Mouse (Mus musculus): ENCODE measurements around the gene Mvb12a. TPM values are rescaled to one million over a fixed set of nuclear protein-coding genes. Genes with fewer than 3 reads are reported as not detected.

Gene Mvb12a
- total RNA-seq (2021): 10 to 100 TPM; 22.5 to 24.8 TPM
- long read RNA-seq, experiment 1, transcript Mvb12a-201 (9 exons, 1,062 nt): major isoform, 16 of 25 reads
- long read RNA-seq, experiment 1, partial matches to known transcripts: 1 of 25 reads
- long read RNA-seq, experiment 1, other reads (novel, unspliced or antisense): 6 of 25 reads
- long read RNA-seq, experiment 2, transcript Mvb12a-201 (9 exons, 1,062 nt): major isoform, 12 of 16 reads
- long read RNA-seq, experiment 2, partial matches to known transcripts: 1 of 16 reads
- long read RNA-seq, experiment 2, other reads (novel, unspliced or antisense): 3 of 16 reads

DNA sequence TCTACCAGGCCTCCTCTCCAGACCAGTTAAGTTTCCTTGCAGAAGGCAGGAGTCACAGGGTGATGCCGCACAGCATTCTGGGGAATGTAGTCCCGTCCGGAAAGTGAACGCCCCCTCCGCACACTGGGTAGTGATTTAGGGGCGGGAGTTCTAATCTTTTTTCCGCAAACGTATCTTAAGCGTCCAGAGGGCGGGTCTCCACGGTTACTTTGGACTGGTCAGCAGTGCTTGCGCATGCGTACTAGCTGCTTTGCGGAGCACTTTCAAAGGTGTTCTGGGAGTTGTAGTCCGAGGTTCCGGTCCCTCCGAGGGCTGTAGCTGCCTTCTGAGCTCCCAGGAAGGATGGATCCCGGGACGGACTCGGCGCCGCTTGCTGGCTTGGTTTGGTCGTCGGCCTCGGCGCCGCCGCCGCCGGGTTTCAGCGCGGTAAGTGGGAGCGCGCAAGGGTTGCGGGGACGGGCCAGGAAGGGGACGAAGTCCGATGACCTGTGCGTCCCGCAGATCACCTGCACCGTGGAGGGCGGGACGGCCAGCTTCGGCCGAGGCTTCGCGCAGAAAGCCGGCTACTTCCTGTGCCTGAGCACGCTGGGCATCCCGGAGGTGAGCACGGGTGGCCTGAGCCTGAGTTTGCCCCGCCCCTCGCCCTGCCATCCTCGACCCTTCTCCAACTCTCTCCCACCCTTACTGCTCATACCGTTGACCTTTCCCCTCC is at the start of gene Mvb12a:
TSS of gene Mvb12a (plus strand) at position 291 of the 712 bp plus-strand sequence.
- peak; percentile 99 for DNase-seq (ENCODE audit: low spot score)

DNA sequence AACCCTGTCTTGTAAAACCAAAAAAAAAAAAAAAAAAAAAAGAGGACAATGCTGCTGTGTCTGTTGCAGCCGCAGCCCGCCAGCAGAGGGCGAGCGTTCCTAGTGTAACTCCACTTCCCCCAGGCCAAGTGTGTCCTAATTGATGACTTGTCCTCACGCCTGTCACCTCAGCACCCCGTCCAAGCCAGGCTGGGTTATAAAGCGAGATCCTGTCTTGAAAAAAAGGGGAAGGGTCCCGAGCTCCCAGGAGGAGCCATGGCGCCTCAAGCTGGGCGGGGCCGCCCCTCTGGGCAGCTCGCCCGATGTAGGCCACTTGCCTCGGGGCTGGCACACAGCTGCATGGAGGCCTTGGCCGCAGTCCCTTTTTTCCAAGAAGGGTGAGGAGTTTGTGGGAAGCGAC is 47.7 kb upstream of the Mvb12a start:
- peak; percentile 84 for DNase-seq (ENCODE audit: low spot score)

DNA sequence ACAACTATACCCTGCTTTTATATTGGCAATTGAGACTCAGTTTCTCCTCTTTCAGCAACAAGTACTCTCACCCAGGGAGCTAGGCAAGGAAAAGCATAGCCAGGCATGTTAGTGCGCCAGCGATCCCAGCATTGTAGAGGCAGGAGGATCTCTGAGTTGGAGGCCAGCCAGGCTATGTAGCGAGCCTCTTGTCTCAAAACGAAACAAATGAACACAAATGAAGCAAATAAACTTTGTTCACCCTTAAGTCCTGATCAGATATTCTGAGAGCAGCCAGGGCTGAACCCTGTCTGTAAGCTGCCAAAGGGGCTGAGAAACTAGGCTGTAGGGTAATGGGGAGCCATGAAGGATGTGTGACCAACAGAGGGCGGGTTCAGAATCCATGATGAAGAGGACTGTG is 46.9 kb upstream of the Mvb12a start:
- no peak for DNase-seq (ENCODE audit: low spot score)

DNA sequence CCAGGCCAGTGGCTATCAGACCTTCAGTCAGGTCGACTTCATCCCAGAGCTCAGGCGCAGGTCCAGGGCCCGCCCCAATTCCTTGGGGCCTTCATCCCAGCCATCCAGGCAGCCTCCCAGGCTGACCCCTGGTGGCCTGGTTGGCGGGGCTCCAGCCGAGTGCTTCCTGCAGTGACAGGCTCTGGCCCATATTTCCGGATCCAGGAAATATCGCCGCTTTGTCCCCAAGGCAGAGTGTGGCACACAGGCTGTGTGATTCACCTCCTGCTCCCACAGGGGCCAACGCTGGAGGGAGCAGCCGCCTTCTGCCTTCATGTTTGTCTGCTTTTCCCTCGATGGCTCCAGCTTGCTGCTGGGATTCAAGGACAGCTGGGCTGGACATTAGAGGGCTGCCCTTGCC is 46.2 kb upstream of the Mvb12a start:
- DNase-seq (ENCODE audit: low spot score): peak; percentile 88

DNA sequence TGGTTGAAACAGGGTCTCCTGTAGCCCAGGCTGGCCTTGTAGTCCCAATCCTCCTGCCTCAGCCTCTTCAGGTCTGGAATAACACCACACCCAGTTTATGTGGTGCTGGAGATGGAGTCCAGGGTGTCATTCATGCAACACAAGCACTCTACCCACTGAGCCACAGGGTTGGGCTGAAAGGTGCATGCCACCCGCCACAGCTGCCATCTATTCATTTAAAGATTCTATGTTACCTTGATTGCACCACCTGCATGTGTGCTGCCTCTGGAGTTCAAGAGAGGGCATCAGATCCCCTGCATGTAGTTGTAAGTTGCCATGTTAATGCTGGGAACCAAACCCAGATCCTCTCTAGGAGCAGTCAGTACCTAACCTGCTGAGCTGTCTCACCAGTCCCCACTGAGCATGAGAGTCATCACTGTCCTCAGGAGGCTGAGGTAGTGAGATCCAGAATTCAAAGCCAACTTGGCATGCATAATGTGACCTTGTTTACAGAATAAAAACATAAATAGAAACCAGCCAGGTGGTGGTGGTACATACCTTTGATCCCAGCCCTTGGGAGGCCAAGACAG is 45.6 kb upstream of the Mvb12a start:
- DNase-seq (ENCODE audit: low spot score): no peak

DNA sequence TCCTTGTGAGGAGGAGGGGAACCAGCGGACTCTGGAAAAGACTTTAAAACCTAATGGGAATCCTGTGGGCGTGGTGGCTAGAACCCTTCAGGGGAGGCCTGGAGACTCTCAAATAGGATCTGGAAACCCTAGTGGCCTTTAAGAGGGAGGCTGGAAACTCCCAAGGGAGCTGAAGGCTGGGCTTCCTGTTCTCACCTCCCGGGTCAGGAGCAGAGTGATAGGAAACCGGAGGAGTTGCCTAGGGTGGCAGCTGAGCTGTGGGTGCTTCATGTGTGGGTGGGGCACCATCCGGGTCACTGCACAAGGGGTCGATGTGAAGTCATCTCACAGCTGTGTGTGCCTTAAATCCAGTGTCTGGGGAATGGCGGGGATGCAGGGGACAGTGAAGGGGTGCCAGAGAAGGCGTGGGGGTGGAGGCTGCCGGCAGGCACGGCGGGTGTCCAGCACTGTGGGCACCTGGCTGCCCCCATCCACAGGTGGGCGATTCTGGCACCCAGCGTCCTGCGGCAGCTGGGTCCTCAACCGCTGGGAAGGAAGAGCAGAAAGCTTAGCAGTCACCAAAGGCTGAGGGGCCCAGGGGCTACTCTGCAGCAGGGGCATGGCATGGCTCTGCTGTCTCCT is 44.7 kb upstream of the Mvb12a start:
- no peak for DNase-seq (ENCODE audit: low spot score)

DNA sequence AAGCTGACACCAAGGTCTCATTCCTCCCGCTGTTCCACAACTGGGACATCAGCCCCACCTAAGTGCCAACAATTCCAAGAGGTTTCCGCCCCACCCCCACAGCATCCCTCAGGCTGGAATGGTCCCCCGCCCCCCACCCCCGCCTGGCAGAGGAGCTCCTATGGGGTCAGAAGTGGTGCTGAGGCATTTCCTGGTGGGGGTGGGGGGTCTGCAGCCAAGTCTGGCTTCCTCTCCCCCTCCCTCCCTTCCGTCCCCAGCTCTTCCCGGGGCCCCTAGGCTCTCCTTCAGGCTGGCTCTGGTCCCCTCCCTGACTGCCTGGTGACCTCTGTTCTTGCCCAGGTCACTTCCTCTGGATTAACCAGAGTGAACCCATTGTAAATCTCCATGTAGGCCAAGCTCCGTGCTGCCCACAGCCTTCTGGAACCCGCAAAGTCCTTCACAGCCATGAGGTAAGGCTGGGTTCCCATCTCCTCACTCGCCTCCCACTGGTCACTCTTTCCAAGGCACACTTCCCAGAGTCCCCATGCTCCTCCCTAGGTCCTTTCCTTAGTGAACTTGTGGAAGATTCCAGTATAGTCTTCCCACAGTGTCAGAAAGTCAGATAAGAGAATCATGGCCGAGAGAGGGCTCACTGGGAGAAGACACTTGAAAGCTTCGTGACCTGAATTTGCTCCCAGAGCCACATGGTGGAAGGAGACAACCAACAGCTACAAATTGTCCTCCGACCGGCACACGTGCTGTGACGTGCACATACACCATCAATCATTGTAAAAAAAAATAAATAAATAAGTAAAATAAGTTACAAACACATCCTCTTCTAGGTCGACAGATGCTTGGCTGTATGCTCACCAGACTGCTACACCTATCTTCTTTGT is 43.7 kb upstream of the Mvb12a start:
- no peak for DNase-seq (ENCODE audit: low spot score)

DNA sequence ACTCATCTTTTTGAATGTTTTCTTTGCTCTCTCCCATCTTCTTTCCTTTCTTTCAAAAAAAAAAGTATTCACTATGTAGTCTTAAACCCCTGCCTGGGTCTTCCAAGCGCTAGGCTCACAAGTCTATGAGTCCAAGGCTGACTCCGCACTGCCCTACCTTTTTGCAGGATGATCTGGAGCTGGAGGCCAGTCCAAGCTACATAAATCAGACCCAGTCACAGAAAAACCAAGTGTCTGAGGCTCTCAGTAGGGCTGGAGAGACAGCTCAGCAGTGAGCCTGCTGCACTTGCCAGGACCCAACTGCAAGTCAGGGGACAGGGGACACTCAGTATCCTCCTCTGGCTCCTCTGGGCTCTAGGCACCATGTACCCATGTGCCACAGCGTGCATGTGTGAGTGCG is 38.4 kb upstream of the Mvb12a start:
- DNase-seq (ENCODE audit: low spot score): no peak

DNA sequence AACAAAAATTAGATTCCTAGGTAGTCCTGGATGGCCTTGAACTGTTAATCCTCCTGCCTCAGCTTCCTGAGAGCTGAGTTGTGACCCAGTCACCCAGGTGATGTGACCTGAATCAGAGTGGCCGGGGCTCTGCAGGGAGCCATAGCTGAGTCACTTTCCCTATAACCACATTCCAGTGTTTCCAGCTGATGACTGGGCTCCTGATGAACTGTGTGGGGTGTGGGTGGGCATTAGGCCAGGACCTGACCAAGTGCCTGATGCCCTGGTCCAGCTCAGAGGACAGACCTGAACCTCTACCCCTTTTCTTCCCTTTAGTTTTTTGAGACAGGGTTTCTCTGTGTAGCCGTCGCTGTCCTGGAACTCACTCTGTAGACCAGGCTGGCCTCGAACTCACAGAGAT is 37.4 kb upstream of the Mvb12a start:
- DNase-seq (ENCODE audit: low spot score): no peak

DNA sequence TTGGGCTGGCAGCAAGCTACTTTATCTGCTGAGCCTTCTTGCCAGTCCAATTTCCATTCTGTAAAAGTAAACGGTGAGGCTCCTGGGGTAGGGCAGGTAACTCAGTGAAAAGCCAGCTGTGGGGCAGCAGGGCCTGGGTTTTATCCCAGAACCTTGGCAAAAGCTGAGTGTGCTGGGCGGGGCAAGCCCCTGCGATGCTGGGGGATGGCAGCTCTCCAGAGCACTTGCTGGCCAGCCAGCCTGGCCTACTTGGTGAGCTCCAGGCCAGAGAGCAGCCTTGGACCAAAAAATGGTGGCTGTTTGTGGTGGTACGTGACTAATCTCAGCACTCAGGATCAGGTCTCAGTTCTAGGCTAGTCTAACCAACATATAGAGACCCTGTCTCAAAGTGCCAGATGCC is 36.7 kb upstream of the Mvb12a start:
- DNase-seq (ENCODE audit: low spot score): no peak

DNA sequence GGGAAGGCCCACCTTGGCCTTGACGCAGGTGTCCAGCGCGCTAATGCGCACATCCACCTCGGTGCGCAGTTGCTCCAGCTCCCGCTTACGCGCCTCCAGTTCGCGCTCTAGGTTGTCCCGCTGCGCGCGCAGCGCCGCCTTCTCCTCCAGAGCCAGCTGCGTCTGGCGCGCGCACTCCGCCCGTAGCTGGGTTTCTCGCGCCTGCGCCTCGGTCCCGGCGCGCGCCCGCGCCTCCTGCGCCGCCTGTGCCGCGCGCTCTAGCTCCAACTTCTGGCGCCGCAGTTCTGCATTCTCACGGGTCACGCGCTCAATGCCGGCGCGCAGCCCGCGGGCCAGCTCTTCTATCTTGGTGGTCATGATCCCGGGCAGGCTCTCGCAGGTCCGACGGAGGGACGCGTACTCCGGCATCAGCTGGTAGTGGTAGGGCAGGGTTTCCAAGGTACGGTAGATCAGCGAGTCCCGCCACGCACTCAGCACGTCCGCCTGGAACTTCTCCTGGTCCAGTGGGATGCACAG is 35.1 kb upstream of the Mvb12a start:
- peak; percentile 61 for DNase-seq (ENCODE audit: low spot score)

DNA sequence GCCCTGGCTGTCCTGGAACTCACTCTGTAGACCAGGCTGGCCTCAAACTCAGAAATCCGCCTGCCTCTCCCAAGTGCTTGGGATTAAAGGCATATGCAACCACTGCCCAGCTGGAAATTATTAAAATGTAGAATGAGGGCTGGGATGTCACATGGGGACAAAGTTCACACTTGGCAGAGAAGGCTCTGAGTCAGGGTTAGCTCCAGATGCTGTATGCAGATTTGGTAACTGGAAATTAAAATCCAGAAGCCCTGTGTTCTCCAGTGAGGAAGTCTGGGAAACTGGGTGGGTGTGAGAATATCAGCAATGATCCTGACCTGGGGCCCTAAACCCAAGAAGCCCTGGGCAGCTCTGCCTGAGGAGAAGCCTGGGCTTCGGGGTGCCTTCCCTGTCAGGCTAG is 33.4 kb upstream of the Mvb12a start:
- no peak for DNase-seq (ENCODE audit: low spot score)

DNA sequence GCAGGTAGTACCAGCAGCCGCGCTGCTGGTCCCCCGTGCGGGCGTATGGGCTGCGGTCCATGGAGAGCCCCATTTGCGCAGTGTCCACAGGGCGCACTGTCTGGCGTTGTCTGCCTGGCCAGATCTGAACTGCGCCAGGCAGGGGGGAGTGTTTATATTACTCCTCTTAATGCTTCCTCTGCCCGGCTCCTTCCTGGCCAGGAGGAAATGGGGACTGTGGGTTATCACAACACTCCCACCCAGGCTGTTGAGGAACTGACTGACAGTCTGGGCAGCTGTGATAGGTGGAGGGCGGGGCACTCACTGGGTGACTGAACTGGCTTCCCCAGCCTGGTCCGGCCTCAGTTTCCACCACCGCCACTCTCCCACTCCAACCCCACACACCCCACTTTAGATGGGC is 31.1 kb upstream of the Mvb12a start, which contains the start of gene Plvap:
TSS of gene Plvap (minus strand) at position 109 of the 400 bp plus-strand sequence.
- DNase-seq (ENCODE audit: low spot score): no peak

DNA sequence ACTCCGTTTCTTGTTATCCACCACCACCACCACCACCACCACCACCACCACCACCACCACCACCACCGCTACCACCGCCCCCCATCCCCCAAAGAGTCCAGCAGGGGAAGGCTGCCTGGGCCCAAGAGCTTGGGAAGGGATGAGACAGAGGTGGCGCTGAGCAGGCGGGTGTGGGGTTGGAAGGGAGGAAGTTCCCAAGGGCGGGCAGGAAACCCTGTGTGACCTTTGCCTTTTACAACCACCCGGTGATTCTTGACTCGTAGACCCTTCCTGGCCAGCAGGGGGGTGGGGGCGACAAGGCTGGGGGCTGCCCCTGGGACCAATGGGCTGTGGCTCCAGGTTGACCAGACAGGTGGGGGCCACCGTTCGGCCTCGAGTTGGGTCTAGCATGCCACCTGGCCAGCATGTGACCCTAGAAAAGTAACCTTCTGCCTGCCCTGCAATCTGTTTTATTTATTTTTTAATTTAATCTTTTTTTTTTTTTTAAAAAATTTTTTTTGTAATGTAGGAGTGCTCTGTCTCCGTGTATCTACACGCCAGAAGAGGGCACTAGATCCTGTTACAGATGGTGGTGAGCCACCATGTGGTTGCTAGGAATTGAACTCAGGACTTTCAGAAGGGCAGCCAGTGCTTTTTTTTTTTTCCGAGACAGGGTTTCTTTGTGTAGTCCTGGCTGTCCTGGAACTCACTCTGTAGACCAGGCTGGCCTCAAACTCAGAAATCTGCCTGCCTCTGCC is 29.5 kb upstream of the Mvb12a start:
- DNase-seq (ENCODE audit: low spot score): no peak

DNA sequence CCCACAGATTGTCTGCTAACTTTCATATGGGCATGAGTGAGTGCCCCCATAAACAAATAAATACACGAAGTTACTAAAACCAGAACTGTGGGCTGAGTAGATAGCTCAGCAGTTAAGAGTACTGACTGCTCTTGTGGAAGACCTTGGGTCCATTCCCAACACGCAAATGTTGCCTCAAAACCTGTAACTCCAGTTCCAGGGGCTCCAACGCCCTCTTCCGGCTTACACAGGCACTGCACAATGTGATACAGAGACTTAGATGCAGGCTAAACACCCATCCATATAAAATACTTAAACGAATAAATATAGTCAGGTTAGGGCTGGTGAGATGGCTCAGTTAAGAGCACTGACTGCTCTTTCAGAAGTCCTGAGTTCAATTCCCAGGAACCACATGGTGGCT is 27.7 kb upstream of the Mvb12a start:
- DNase-seq (ENCODE audit: low spot score): no peak

DNA sequence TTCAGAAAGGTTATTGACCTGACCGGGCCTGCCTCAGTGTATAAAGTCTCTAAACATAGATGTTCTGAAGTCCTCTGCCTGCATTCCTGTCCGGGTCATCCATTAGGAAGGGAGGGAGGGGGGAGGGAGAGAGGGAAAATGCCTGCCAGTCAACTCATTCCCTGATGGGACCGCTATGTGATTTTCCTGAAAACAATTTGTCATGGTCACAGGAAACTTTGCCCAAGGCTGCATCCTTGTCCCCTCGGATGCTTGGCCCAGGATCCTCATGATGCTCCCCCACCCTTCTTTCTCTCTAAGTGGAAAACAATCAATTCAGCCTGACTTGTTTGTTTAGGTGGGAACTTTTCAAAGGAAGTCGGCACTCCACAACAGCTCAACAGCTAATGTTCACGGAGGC is 25.9 kb upstream of the Mvb12a start:
- DNase-seq (ENCODE audit: low spot score): no peak

DNA sequence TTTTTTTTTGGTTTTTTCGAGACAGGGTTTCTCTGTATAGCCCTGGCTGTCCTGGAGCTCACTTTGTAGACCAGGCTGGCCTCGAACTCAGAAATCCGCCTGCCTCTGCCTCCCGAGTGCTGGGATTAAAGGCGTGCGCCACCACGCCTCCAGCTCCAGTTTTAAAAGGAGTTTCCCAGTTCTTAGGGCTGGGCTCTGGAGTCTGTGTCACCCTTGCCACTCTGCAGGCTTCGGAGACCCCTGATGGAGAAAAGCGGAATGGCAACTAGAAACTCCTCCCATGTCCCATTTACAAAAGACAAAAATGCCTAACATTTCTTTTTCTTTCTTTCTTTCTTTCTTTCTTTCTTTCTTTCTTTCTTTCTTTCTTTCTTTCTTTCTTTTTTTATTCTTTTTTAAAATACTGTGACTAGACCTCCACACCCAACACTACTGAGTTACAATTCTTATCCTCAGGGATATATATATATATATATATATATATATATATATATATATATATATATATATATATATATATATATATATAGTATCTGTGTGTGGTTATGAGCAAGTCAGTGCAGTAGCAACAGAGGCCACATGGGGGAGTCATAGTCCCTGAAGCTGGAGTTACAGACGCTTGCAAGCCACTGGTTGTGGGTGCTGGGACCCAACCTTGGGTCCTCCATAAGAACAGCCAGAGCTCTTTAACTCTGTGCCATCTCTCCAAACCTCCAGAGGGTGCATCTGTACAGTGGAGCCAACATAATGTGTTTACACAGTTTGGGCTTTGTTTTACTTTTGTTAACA is 23.5 kb upstream of the Mvb12a start:
- peak; percentile 66 for DNase-seq (ENCODE audit: low spot score)

DNA sequence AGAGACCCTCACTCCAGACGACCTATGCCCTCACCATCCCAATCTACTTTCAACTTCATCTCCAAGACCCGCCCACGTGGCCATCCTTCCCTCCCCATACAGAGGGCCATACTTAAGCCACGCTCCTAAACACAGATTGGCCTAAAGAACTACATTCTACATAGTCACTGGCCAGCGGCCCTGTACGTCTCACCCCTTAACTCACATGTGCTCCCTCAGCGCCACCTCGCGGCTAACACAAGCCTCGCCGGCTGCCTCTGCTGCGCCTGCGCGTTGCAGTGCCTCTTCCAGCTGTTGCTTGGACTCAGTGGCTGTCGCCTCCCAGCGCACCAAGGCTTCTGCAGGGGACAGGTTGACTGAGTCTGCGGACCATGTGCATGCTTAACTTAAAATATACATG is 21.1 kb upstream of the Mvb12a start:
- peak; percentile 97 for DNase-seq (ENCODE audit: low spot score)

DNA sequence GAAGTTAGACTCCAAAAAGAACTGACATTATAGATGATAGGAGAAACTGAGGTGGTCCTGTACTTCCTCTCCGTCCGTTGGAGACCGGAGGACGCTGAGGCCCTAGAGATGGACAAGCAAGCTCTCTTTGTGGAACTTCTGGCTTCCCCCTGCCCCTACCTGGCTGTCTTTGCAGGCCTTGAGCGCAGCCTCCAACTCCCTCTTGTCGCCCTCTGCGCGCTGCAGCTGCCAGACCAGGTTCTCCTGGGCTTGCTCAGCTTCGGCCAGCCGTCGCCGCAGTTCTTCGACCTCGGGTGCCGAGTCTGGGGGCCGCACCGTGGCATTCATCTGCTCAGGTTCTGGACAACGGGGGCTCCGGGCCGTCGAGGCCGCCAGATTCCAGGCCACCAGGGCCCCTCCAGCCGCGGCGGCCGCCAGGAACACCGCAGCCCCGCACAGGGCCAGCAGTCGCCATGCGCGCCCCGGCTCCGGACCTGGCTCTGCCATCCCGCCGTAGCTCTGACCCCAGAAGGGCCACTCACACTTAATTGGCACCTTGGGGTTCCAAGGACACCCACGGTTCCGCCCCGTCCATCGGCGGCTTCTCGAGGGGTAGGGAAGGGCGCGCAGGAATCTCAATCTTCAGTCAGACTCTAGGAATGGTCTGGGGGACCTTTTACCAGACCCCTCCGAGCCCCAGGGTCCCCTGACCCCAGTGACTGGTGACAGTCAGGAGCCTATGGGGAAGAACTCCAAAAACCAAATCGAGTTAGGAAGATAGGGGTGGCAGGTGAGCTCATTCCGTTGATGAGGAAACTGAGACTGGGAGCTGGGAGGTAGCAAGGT is 17.3 kb upstream of the Mvb12a start, which contains the start of gene Ccdc194:
TSS of gene Ccdc194 (minus strand) at position 486 of the 825 bp plus-strand sequence.
- DNase-seq (ENCODE audit: low spot score): no peak

Measured in gastrocnemius, adult 18-20 months (tissue).